Mouse (Mus musculus): ENCODE measurements around the gene Grip1. TPM values are rescaled to one million over a fixed set of nuclear protein-coding genes. Genes with fewer than 3 reads are reported as not detected.

The Grip1 gene
- total RNA-seq, 4 experiments from 2014 or later = not detected

GRCm38 (mm10) chr10:120128601-120129277 is 675.1 kb downstream of the Grip1 start:
- DNase-seq (ENCODE audit: low spot score in 2 of 2) = no peak

- no peak for DNase-seq (ENCODE audit: low spot score in 2 of 2)
These were observed 677.0 kb downstream of the Grip1 start for GRCm38 (mm10) chr10:120130621-120131020.

DNA sequence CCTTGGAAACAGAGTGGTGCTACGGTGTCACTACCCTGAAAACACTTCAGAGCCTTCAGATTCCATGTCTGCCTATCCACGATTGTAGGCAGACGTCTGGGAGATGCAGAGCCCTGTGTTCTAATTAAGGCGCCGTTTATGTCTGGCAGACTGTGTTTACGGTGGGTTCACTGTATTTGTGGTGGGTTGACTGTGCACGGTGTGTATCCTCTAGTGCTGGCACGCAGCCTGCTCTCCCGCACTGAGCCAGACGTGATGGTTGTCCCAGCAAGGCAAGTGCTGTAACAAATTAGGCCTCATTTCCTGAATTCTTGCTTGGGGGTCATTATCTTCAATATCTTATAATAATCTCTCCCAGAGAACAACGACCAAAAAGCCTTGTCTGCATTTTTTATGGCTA is 680.1 kb downstream of the Grip1 start:
- DNase-seq (ENCODE audit: low spot score in 2 of 2) = no peak

- no peak for DNase-seq (ENCODE audit: low spot score in 2 of 2)
These were observed 682.5 kb downstream of the Grip1 start for GRCm38 (mm10) chr10:120136020-120136562.

Other genes with a start within 250 kb of the Grip1 start
- gene Cand1, start 213.8 kb upstream of the Grip1 start, total RNA-seq (2022) = 10 to 100 TPM; 12.9 to 18.1 (median 14.4) TPM